Mouse (Mus musculus): ENCODE measurements at regions not wholly inside any gene's neighbourhood (a gene's known extent, or its start where the extent isn't known, plus 50 kb on each side); places are given as distances from the start of the nearest gene placed in this dataset.
A peak's percentile ranks its signal among the peaks of the same experiment; 100 is the strongest.

DNA sequence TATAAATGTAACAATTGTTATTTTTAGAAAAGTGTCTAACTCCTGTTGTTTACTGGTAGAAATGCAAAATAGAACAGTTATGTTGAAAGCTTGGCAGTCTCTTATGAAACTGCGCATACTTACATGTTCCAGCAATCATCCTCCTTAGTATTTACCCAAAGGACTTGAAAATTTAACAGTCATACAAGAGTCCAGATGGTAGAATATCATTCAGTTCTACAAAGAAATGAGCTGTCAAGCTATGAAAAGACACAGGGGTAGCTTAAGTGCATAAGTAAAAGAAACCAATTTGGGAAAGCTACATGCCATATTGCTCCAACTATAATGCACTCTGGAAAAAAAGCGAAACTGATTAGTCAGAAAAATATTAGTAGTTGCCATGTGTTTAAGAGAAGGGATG is 196.7 kb downstream of the Ndufa4 start:
- TF ChIP-seq CTCF (IDR thresholded peaks at IDR 0.05; ENCODE audit: low read depth, low read length) (no peak), GATA1 (IDR thresholded peaks at IDR 0.05; ENCODE audit: borderline replicate concordance, low read length) (no peak), POLR2AphosphoS5 (IDR thresholded peaks at IDR 0.05; ENCODE audit: insufficient replicate concordance, low read depth, low read length) (no peak), TAL1 (conservative IDR thresholded peaks at IDR 0.05; ENCODE audit: low read depth, low read length) (no peak), GATA2 (IDR thresholded peaks at IDR 0.05; ENCODE audit: borderline replicate concordance, low read depth, low read length) (no peak)
- DNase-seq (ENCODE audit: low spot score) (no peak), ATAC-seq (ENCODE audit: extremely low read depth, insufficient number of reproducible peaks, low FRiP score, poor library complexity, severe bottlenecking) (no peak)
- Histone ChIP-seq H3K4me3 (ENCODE audit: low read depth, low read length) (no peak overlapping the region), H3K4me1 (ENCODE audit: insufficient read depth, low read depth, low read length) (peaks cover 5% of the 10 kb centered on the region; the same call in 1 of the 2 replicates), H3K27me3 (ENCODE audit: insufficient read depth, low read length) (no peaks in the 10 kb centered on the region), H3K9me3 (replicated peaks) (peaks cover 5% of the 10 kb centered on the region), H3K36me3 (replicated peaks) (no peaks in the 10 kb centered on the region)

DNA sequence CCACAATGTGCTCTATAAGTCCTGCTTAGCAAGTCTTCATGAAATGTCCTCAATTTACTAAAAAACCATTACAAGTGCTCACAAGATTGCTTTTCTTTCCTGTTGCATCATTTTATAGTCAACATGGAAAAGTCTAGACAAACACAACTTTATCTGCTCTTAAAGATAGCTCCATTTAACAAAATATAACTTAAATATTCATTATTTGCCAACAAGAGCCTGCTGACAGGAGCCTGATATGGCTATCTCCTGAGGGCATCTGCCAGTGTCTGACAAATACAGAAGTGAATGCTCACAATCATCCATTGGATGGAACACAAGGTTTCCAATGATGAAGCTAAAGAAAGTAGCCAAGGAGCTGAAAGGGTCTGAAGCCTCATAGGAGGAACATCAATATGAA is 197.8 kb downstream of the Ndufa4 start:
- H3K36me3 ChIP-seq (replicated peaks): no peaks in the 10 kb centered on the region
- H3K4me1 ChIP-seq (ENCODE audit: insufficient read depth, low read depth, low read length): peaks cover 5% of the 10 kb centered on the region; the same call in 1 of the 2 replicates
- peak; percentile 90 for TF ChIP-seq TAL1 (conservative IDR thresholded peaks at IDR 0.05; ENCODE audit: low read depth, low read length)
- no peak for TF ChIP-seq CTCF (IDR thresholded peaks at IDR 0.05; ENCODE audit: low read depth, low read length)
- peaks cover 5% of the 10 kb centered on the region for H3K9me3 ChIP-seq (replicated peaks)
- ATAC-seq (ENCODE audit: extremely low read depth, insufficient number of reproducible peaks, low FRiP score, poor library complexity, severe bottlenecking) (peak; percentile 97), DNase-seq (ENCODE audit: low spot score) (peak; percentile 15)
- H3K4me3 ChIP-seq (ENCODE audit: low read depth, low read length): no peak overlapping the region
- no peaks in the 10 kb centered on the region for H3K27me3 ChIP-seq (ENCODE audit: insufficient read depth, low read length)

All from G1E (cell line).